Mouse (Mus musculus) megakaryocyte, embryonic 14.5 days (primary cell): ENCODE measurements around the gene Cadm1.

ENCODE experiments used
- FLI1 ChIP-seq: IDR thresholded peaks from 2 replicates; pipeline ENCODE4 v1.6.1; 2012; ENCODE audit warnings: low read length, inconsistent platforms, mixed read lengths
- GATA1 ChIP-seq: IDR thresholded peaks from 3 replicates; pipeline ENCODE4 v1.6.1; 2012; ENCODE audit warnings: mixed read lengths, low read length, inconsistent platforms, borderline replicate concordance

DNA sequence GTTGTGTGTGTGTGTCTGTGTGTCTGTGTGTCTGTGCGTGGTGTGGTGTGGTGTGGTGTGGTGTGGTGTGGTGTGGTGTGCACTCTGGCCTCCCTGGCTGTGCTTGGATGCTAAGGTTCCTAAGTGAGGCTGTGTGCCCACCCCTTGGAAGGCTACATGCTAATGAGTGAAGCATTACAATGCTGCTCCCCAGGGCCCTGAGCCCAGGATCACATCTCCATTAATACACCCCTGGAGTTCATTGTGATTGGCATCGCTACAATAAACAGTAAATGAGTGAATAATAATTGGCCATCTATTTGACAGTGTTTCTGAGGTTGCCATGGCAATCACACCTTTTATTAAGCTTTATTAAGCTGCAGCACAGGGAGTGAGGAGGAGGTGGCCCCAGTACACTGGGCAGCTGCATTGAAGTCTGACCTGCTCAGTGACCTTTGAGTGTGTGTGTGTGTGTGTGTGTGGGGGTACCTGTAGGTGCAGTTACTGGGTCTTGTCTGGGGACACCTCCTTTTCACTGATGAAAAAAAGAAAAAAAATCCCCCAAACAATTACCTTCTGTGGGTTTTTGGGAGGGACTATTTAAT lies 374.5 kb downstream of the Cadm1 start:
- TF ChIP-seq GATA1: no peak
- no peak for TF ChIP-seq FLI1
